ENCODE assay signal across 26 mouse cellular contexts in genomic region chr3:139913639-139914330, GRCm38 (mm10).
DNase-seq lines count a peak whose midpoint lies in the region; ATAC-seq and TF ChIP-seq lines count a peak whose summit lies in the region.
"Had no signal": no experiment of that assay in that cellular context is flagged by ENCODE, and none has a peak within 500 bp of the region (broad histone marks: within the 10 kb centered on the region; RNA-seq: fewer than 3 reads in every experiment).

No protein-coding gene starts in this region.

- DNase-seq in kidney, adult 2 months = peak; percentile 5
- no peak for DNase-seq in kidney, adult 8-10 months
- DNase-seq in midbrain, embryonic 10.5 days (ENCODE audit: low spot score) = no peak
- DNase-seq in liver, embryonic 11.5 days (ENCODE audit: low spot score) = no peak
- no peak for DNase-seq in lung, adult 18-20 months
- DNase-seq: adrenal gland, adult 8-10 months; cerebellum, adult 2 months; cerebellum, postnatal 25 days; gastrocnemius, adult 2 months; heart, postnatal 10 days; kidney, adult 11 months; liver; liver, postnatal 0 days; lung, postnatal 10 days; midbrain, embryonic 14.5 days; right cerebral cortex, adult 18-20 months; right cerebral cortex, postnatal 4 days; thymus, postnatal 14 days had no signal

- H3K4me2 ChIP-seq in midbrain, embryonic 12.5 days (replicated peaks) = no peak overlapping the region
- H3K4me2 ChIP-seq in forebrain, embryonic 15.5 days (replicated peaks) = no peak overlapping the region
- no peak overlapping the region for H3K4me2 ChIP-seq in liver, embryonic 11.5 days
- H3K4me2 ChIP-seq: embryonic facial prominence, embryonic 12.5 days; neural tube, embryonic 13.5 days had no signal

- no peaks in the 10 kb centered on the region for H3K4me1 ChIP-seq in kidney, adult 2 months (ENCODE audit: control insufficient read depth, insufficient read depth, low read length)
- no peaks in the 10 kb centered on the region for H3K4me1 ChIP-seq in midbrain, embryonic 12.5 days
- no peaks in the 10 kb centered on the region for H3K4me1 ChIP-seq in midbrain, embryonic 10.5 days
- 0 out of 2 replicates have a peak, but pooled peaks cover 5% of the 10 kb centered on the region for H3K4me1 ChIP-seq in forebrain, embryonic 15.5 days
- H3K4me1 ChIP-seq in liver, embryonic 11.5 days (replicated peaks; ENCODE audit: control insufficient read depth, insufficient read depth, low read length) = no peaks in the 10 kb centered on the region
- H3K4me1 ChIP-seq: embryonic facial prominence, embryonic 12.5 days; heart, embryonic 10.5 days; limb, embryonic 10.5 days had no signal

- TF ChIP-seq CTCF in kidney, adult 2 months (conservative IDR thresholded peaks at IDR 0.05; ENCODE audit: insufficient read depth, insufficient read length, low read depth, low read length) = no peak

- no peak overlapping the region for H3K9ac ChIP-seq in midbrain, embryonic 12.5 days (replicated peaks)
- H3K9ac ChIP-seq in forebrain, embryonic 15.5 days (replicated peaks) = no peak overlapping the region
- H3K9ac ChIP-seq in liver, embryonic 11.5 days (ENCODE audit: low read depth, low read length) = no peak overlapping the region
- H3K9ac ChIP-seq: embryonic facial prominence, embryonic 12.5 days; liver, postnatal 0 days; neural tube, embryonic 13.5 days had no signal

- H3K4me3 ChIP-seq in kidney, adult 2 months (ENCODE audit: insufficient read depth, low read depth, low read length) = no peak overlapping the region
- no peak overlapping the region for H3K4me3 ChIP-seq in midbrain, embryonic 12.5 days
- no peak overlapping the region for H3K4me3 ChIP-seq in midbrain, embryonic 10.5 days
- H3K4me3 ChIP-seq in forebrain, embryonic 15.5 days = no peak overlapping the region
- H3K4me3 ChIP-seq in liver, embryonic 11.5 days (ENCODE audit: low read depth, low read length) = no peak overlapping the region
- H3K4me3 ChIP-seq: embryonic facial prominence, embryonic 12.5 days; gastrocnemius, adult 2 months; heart, embryonic 10.5 days; limb, embryonic 10.5 days; myocyte; neural tube, embryonic 13.5 days had no signal

- no peaks in the 10 kb centered on the region for H3K27me3 ChIP-seq in kidney, adult 2 months (replicated peaks; ENCODE audit: control insufficient read depth, insufficient read depth, low read length)
- H3K27me3 ChIP-seq in midbrain, embryonic 12.5 days = no peaks in the 10 kb centered on the region
- no peaks in the 10 kb centered on the region for H3K27me3 ChIP-seq in midbrain, embryonic 10.5 days (ENCODE audit: low read depth, poor library complexity, severe bottlenecking)
- H3K27me3 ChIP-seq in forebrain, embryonic 15.5 days = no peaks in the 10 kb centered on the region
- H3K27me3 ChIP-seq in liver, embryonic 11.5 days (replicated peaks; ENCODE audit: control insufficient read depth, insufficient read depth, low read length) = no peaks in the 10 kb centered on the region
- H3K27me3 ChIP-seq: embryonic facial prominence, embryonic 12.5 days; neural tube, embryonic 13.5 days had no signal

- ATAC-seq in midbrain, embryonic 12.5 days (ENCODE audit: low FRiP score, low read depth) = peak; percentile 69; the same call in 1 of the 2 replicates
- peak; percentile 91 for ATAC-seq in forebrain, embryonic 15.5 days (replicated peaks)
- ATAC-seq in liver, embryonic 11.5 days (replicated peaks; ENCODE audit: low FRiP score) = no peak
- ATAC-seq: activated CD4-positive, CD25-positive, alpha-beta regulatory T cell, adult 4 months; liver, postnatal 0 days had no signal

- no peaks in the 10 kb centered on the region for H3K36me3 ChIP-seq in kidney, adult 2 months (ENCODE audit: control insufficient read depth, insufficient read depth, low read length)
- no peaks in the 10 kb centered on the region for H3K36me3 ChIP-seq in midbrain, embryonic 12.5 days
- H3K36me3 ChIP-seq in midbrain, embryonic 10.5 days = no peaks in the 10 kb centered on the region
- no peaks in the 10 kb centered on the region for H3K36me3 ChIP-seq in forebrain, embryonic 15.5 days
- no peaks in the 10 kb centered on the region for H3K36me3 ChIP-seq in liver, embryonic 11.5 days (ENCODE audit: control insufficient read depth, insufficient read depth, low read length)
- H3K36me3 ChIP-seq: embryonic facial prominence, embryonic 12.5 days; heart, embryonic 10.5 days; limb, embryonic 10.5 days; neural tube, embryonic 13.5 days had no signal

- H3K9me3 ChIP-seq in midbrain, embryonic 12.5 days = no peaks in the 10 kb centered on the region
- no peaks in the 10 kb centered on the region for H3K9me3 ChIP-seq in midbrain, embryonic 10.5 days (replicated peaks)
- no peaks in the 10 kb centered on the region for H3K9me3 ChIP-seq in forebrain, embryonic 15.5 days
- no peaks in the 10 kb centered on the region for H3K9me3 ChIP-seq in liver, embryonic 11.5 days (ENCODE audit: control insufficient read depth, low read length)
- H3K9me3 ChIP-seq: embryonic facial prominence, embryonic 12.5 days; heart, embryonic 10.5 days; limb, embryonic 10.5 days; neural tube, embryonic 13.5 days had no signal

- no peak for TF ChIP-seq POLR2A in kidney, adult 2 months (IDR thresholded peaks at IDR 0.05; ENCODE audit: low read depth, low read length)

- H3K27ac ChIP-seq in kidney, adult 2 months (ENCODE audit: insufficient read depth, low read depth, low read length) = no peak overlapping the region
- no peak overlapping the region for H3K27ac ChIP-seq in midbrain, embryonic 12.5 days (replicated peaks)
- H3K27ac ChIP-seq in midbrain, embryonic 10.5 days (replicated peaks) = no peak overlapping the region
- no peak overlapping the region for H3K27ac ChIP-seq in forebrain, embryonic 15.5 days (replicated peaks)
- no peak overlapping the region for H3K27ac ChIP-seq in liver, embryonic 11.5 days (ENCODE audit: low read depth, low read length)
- H3K27ac ChIP-seq: embryonic facial prominence, embryonic 12.5 days; gastrocnemius, adult 2 months; heart, embryonic 10.5 days; limb, embryonic 10.5 days; neural tube, embryonic 13.5 days had no signal

- 16% methylated on average over 2 of the region's 2 CpGs for WGBS in kidney, adult 2 months
- 65% methylated on average over 2 of the region's 2 CpGs for WGBS in midbrain, embryonic 12.5 days
- 78% methylated on average over 2 of the region's 2 CpGs for WGBS in midbrain, embryonic 10.5 days
- WGBS in forebrain, embryonic 15.5 days = 17% methylated on average over 2 of the region's 2 CpGs
- 72% methylated on average over 2 of the region's 2 CpGs for WGBS in liver, embryonic 11.5 days
